Mouse (Mus musculus): ENCODE measurements around the gene Olfr507. TPM values are rescaled to one million over a fixed set of nuclear protein-coding genes. Genes with fewer than 3 reads are reported as not detected.

Olfr507 gene
- not detected in 2 replicates for polyA plus RNA-seq (2021; fragmentation: Nextera tagmentation)
- long read RNA-seq, experiment 1 = 0 reads
- long read RNA-seq, experiment 2 = 0 reads

GRCm38 (mm10) chr7:108621514-108621913 lies at the start of gene Olfr507:
Gene Olfr507, plus strand, starts transcription at chr7:108621814.

GRCm38 (mm10) chr7:108610487-108610886 lies 11.1 kb upstream of the Olfr507 start, which contains the start of gene Olfr506:
Gene Olfr506, plus strand, starts transcription at chr7:108610787.

DNA sequence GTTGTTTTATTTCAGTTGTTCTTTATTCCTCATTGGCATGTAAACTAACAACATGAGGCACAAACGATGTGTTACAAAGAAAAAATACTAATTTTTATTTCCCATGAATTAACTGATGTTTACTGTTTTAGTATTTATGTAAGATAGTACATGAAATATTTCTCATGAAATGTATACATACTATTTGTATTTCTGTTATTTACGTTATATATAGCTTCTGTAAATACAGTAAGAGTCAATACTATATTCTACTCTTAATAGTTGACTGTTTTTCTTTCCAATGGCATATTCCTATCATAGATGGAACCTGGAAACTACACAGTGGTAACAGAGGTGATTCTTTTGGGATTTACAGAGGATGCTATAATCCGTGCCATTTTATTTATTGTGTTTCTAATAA lies 8.1 kb downstream of the Olfr507 start, which contains the start of gene Olfr508:
Olfr508 (plus strand) TSS at position 301 of the 400 bp plus-strand sequence.

GRCm38 (mm10) chr7:108651806-108652205 lies 30.2 kb downstream of the Olfr507 start, which contains the start of gene Olfr509:
Gene Olfr509, minus strand, starts transcription at chr7:108651906.

DNA sequence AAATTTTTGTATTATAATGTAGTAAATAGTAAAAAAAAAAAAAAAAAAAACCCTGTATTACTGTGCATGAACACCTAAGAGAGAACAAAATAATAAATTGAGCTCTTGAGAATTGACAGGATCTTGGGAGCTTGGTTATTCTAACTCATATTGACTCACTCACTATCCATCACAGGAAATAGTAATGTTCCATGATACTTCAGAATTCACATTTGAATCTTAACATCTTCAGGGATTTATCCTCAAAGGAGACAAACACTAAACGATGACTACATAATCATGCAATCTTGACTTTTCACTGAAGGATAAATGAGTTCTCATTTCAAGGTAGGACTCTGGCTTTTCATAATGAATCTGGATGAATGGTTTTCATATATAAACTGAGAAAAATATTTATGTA lies 44.5 kb downstream of the Olfr507 start, which contains the start of gene Olfr510:
Olfr510 (plus strand) TSS at position 301 of the 400 bp plus-strand sequence.

Other genes with a start within 250 kb of the Olfr507 start
- gene Olfr495, start 228.6 kb upstream of the Olfr507 start, polyA plus RNA-seq (2021; fragmentation: Nextera tagmentation) = not detected in 2 replicates
- not detected in 2 replicates for gene Olfr497, start 201.4 kb upstream of the Olfr507 start, polyA plus RNA-seq (2021; fragmentation: Nextera tagmentation)
- not detected in 2 replicates for gene Olfr498, start 156.5 kb upstream of the Olfr507 start, polyA plus RNA-seq (2021; fragmentation: Nextera tagmentation)
- not detected in 2 replicates for gene Olfr502, start 96.7 kb upstream of the Olfr507 start, polyA plus RNA-seq (2021; fragmentation: Nextera tagmentation)
- not detected in 2 replicates for gene Olfr503, start 77.3 kb upstream of the Olfr507 start, polyA plus RNA-seq (2021; fragmentation: Nextera tagmentation)
- not detected in 2 replicates for gene Olfr504, start 56.0 kb upstream of the Olfr507 start, polyA plus RNA-seq (2021; fragmentation: Nextera tagmentation)
- gene Olfr506, start 11.0 kb upstream of the Olfr507 start, polyA plus RNA-seq (2021; fragmentation: Nextera tagmentation) = not detected in 2 replicates
- gene Olfr508, start 8.2 kb downstream of the Olfr507 start, polyA plus RNA-seq (2021; fragmentation: Nextera tagmentation) = not detected in 2 replicates
- gene Olfr509, start 30.1 kb downstream of the Olfr507 start, polyA plus RNA-seq (2021; fragmentation: Nextera tagmentation) = not detected in 2 replicates
- gene Olfr510, start 44.6 kb downstream of the Olfr507 start, polyA plus RNA-seq (2021; fragmentation: Nextera tagmentation) = not detected in 2 replicates
- gene Olfr512, start 91.5 kb downstream of the Olfr507 start, polyA plus RNA-seq (2021; fragmentation: Nextera tagmentation) = not detected in 2 replicates
- gene Olfr513, start 129.2 kb downstream of the Olfr507 start, polyA plus RNA-seq (2021; fragmentation: Nextera tagmentation) = not detected in 2 replicates
- gene Olfr514, start 204.2 kb downstream of the Olfr507 start, polyA plus RNA-seq (2021; fragmentation: Nextera tagmentation) = not detected in 2 replicates
- not detected in 2 replicates for gene Olfr516, start 228.7 kb downstream of the Olfr507 start, polyA plus RNA-seq (2021; fragmentation: Nextera tagmentation)